Mouse (Mus musculus) C2C12 (cell line): ENCODE measurements around the gene Tbc1d10c.

Source experiments
- CTCF ChIP-seq: IDR thresholded peaks from one replicate; pipeline ENCODE4 v1.5.1; 2011; ENCODE audit not compliant: control insufficient read depth, insufficient read depth, insufficient read length
- FOSL1 ChIP-seq: IDR thresholded peaks from one replicate; pipeline ENCODE4 v1.8.0; 2011; ENCODE audit warnings: mild to moderate bottlenecking, low read length; ENCODE audit not compliant: poor library complexity, insufficient read depth, severe bottlenecking
- MYOD1 ChIP-seq: IDR thresholded peaks from one replicate; pipeline ENCODE4 v1.6.1; 2011; ENCODE audit warnings: low read depth; ENCODE audit not compliant: control insufficient read depth, insufficient read length
- USF1 ChIP-seq: IDR thresholded peaks from one replicate; pipeline ENCODE4 v1.6.1; 2011; ENCODE audit warnings: low read depth, mild to moderate bottlenecking, control low read depth, moderate library complexity

- TF ChIP-seq CTCF: no peak
- no peak for TF ChIP-seq MYOD1
- TF ChIP-seq FOSL1: no peak
- TF ChIP-seq USF1: no peak
These were observed 51.6 kb downstream of the Tbc1d10c start, which contains the start of gene Gpr152 for GRCm38 (mm10) chr19:4139446-4139845.
